Mouse (Mus musculus): ENCODE measurements at regions not wholly inside any gene's neighbourhood (a gene's known extent, or its start where the extent isn't known, plus 50 kb on each side); places are given as distances from the start of the nearest gene placed in this dataset.

GRCm38 (mm10) chr16:42570246-42570996 is 230.0 kb upstream of the Gap43 start:
- no peak for TF ChIP-seq CTCF (IDR thresholded peaks at IDR 0.05)
- TF ChIP-seq EP300 (IDR thresholded peaks at IDR 0.05) = no peak
